Mouse (Mus musculus): ENCODE data around the gene Rrp7a.
A peak's percentile ranks its signal among the peaks of the same experiment; 100 is the strongest.
"Not testable (repeated sequence)": the region's sequence is repeated elsewhere in the genome, so short reads cannot be mapped to it uniquely, and the experiment has no call there.

Rrp7a gene

DNA sequence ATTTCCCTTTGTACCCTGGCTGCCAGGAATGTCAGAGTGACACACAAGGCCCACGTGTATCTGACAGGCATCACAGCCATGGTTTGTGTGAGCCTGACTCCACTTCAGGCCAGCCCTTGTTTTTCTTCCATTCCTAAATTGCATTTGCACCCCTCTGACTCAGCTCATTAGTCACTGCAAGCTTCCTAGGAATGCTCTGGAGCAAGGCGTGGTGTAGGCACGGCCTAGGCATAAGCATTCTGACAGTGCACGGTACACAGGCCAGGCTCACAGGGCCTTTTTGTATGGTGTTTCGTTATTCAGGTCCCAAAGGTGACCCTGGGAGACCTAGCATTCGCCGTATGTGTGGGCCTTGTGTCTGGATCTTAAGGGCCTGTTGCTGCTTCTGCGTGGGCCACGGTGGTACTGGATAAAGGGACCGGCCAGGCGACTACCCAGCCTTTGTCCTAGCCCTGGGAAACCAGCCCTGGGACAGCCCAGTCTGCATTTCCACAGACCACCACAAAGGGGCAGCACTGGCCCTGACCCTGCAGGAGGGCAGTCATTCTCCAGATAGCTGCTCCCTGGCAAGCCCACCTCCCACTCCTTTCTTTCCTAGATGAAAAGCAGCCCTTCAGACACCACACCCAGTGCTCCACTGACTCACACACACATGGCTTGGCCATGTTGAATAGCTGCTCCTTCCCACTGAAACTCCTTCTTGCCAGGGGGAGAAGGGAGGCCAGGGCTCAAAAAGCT is 34.5 kb upstream of the Rrp7a start:
- DNase-seq (ENCODE audit: low spot score), result peak; percentile 65

DNA sequence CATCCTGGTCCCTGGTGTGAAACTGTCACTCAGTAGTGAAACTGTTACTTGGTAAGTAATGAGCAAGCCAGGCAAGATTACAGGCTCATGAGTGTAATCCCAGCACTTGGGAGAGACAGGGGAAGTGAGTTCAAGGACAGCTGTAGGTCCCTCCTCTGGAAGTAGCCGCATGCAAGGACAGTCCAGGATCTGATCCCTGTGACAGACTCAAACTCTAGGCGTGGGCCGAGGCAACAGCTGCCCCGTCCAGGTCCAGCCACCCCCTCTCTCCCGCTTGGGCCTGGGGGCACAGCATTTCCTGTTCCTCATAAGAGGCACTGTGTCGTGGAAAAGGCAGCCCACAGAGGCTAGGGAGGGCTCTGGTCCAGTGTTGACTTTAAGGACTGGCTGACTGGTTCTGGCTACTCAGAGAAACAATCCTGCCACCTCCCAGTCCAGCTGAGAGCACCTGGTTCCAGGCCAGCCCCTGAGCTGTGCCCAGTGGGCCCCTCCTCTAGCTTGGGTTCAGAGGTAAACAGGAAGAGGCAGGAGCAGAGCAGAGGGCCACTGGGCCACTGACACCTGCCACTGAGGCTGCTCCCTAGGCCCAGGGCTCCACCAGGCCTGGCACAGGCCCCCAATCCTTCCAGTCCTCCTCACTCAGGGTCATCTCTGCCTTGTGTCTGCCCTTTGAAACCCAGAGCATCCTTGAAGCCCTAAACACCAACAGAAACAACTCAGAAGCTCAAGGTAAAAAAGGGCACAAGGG is 33.2 kb upstream of the Rrp7a start:
- no peak for DNase-seq (ENCODE audit: low spot score)

DNA sequence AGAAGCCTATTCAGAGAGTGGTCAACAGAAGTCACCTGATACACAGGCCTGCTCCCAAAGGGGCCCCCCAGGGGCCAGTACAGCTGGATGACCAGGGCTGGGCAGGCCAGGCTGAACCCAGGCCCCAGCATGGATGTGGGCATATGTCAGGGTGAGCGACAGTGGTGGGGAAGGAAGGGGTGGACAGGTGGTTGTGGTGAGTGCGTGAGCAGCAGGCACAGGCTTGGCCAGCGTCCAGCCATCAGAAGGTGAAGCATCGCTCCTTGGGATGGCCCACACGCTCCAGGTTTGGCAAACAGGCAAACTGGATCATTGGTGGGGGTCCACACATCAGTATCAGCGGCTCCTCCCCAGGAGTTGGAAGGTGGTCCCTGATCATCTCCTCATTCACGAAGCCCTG is 31.7 kb upstream of the Rrp7a start:
- DNase-seq (ENCODE audit: low spot score), result no peak

DNA sequence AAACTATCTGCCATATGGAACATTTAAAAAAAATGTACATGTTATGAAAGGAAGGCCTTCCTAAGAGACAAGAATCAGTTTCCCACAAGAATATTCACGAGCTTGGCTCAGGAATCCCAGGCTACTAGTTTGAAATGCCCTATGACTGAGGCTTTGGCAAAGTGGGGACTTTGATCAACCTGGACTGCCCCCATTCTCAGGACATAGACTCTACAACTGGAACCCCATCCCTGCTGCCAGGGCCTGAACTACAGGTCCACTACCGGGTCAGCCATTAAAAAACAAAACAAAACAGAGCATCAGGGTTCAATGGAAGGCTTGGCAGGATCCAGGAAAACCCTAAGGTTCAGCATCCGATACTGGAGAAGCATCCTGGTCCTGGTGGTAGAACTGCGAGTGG is 28.1 kb upstream of the Rrp7a start:
- no peak for DNase-seq (ENCODE audit: low spot score)

DNA sequence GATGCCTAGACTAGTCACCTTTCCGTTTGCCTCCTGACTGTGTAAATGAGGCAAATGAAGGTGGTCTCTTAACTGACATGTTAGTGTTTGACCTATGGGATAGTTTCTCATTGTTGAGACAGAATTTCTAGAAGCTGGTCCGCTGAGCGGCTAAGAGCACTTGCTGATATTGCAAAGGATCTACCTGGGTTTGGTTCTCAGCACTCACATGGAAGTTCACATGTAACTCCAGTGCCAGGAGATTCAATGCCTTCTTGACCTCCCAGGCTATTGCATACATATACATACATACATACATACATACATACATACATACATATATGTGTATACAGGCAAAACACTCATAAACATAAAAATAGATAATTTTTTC is 27.5 kb upstream of the Rrp7a start:
- no peak for DNase-seq (ENCODE audit: low spot score)

DNA sequence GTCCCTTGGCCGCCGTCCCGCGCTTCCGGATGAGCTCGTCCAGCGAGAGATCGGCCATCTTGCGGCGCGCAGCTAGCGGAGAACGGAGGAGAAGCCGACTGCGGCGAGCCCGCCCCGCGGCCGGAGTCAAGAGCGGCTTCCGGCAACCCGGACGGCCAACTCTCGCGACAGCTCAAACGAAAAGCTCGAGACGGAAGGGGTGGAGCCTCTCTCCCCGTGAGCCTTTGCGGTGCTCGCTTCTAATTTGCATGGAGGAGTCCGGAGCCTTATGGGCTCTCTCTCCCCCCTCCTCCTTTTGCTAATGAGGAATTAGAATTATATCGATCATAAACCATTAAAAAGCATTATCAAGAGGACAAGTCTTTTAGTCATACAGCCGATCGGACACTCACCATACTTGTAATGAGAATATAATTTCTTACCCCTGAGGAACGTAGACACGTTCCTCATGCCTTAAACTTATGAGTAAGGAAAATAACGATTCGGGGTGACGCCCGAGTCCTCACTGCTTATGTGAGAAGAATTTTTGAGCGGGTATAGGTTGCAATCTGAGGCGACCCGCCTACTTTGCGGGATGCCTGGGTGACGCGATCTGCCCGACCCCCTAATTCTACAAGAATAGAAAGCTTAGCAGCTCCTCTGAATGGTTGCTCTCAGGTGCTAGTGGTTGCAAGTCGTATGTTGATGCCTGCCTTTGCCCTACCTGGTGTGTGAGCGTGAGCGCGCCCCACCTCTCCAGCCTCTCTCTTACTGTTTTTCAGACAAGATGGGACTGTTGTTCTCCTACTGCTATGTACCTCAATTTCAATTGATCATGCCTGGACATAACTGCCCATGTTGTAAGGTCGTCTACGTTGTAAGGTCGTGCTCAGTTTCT is 26.8 kb upstream of the Rrp7a start, which contains the start of gene Poldip3:
Gene Poldip3 (minus strand): TSS at position 189 of the 877 bp plus-strand sequence.
- DNase-seq (ENCODE audit: low spot score), result peak; percentile 97

DNA sequence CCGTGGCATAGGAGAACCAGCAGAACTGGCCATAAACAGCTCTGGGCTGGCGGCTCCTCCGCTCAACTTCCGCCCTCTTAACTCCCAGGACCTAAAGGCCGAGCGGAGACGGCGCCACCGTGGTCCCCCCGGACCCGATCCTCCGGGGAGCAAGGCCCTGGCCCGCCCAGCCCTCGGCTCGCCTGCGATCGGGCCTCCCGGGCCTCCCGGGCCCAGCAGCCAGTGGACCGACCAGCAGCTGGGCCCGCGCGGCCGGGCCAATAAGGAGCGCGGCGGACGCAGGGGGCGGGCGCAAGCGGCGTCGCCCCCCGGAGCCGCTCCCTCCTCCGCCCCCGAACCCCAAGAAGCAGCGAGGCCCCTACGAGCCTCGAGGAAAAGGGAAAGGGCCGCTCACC is 26.2 kb upstream of the Rrp7a start:
- DNase-seq (ENCODE audit: low spot score), result no peak

DNA sequence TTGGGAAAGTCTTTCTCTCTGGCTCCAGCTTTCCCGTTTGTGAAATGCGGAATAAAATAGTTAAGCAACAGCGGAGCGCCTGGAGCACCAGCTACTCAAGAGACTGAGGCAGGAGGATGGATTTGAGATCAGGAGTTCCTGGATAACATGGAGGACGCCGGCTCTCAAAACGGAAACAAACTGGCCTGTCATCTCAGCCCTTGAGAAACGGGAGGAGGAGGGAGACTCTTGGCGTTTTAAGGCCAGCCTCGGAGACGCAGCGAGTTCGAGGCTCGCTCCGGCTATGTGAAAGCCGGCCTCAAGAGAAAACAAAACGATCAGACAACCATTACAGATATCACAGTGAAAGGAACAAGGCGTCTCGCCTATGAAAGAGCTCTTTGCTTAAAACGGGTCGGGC is 25.8 kb upstream of the Rrp7a start:
- DNase-seq (ENCODE audit: low spot score), result peak; percentile 51

DNA sequence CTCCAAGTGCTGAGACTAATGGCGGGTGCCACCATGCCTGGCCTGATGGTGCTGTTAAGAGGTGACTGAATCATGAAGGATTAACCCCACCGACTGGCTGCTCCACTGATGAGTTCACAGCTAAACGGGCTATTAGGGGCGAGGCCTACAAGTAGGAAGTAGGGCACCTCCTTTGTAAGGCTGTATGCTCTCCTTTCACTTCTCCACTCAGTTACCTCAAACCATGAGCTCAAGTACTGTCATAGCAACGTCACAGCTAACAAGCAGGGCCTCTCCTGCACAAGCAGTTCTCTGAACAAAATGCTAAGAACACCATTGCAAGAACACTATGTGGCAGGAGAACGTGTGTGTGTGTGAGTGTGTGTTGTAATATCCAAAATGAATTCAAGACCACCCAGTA is 22.9 kb upstream of the Rrp7a start:
- DNase-seq (ENCODE audit: low spot score), result no peak

DNA sequence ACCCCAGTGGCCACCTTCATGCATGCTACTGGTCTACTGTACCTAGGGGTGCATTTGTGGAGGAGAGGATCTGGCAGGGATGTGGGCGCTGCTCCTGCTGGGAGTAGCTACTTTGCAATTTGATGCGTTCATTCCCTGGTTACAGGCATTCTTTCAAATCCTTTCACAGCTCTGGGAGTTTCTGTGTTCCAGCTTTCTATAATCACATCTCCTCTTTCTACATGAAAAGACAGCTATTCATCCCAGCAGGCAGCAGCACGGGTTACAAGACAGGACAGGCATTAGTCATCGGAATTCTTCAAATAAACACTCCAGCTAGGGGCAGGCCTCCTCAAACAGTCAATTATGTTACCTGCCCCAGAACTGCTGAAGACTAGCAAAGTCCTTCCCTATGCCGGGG is 20.3 kb upstream of the Rrp7a start:
- no peak for DNase-seq (ENCODE audit: low spot score)

DNA sequence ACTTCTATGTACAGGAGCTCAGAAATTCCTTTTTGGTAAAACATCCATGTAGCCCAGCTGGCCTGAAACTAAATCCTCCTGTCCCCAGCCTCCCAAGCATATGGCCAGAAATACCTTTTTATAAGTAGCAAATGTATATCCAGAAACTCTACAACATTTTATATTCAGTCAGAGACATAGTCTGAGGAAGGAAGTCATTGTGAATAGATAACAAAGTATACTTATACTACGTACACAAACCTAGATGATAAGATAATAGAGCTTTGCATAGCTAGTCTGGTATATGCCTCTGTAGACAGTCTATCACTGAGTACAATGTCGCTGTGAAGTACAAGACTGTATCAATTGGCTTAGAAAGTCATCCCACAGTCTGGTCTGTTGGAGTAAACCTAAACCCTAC is 13.1 kb upstream of the Rrp7a start:
- DNase-seq (ENCODE audit: low spot score), result no peak

DNA sequence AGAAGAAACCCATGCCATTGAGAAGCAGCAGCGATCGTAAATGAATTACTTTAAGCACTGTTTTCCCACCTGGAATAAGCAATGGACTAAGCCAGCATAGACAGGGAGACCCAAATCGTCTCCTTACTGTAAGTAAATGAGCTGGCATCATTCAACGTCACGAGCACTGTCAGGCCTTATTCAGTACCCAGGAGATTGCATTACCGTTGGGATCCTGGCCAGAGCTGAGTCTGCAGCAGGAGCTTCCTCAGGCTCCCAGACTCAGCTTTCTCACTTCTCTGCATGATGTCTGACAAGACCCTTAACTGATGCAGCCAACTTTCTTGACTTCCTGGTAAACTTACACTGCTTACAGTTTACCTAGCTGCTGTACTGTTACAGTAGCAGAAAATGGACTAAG is 12.1 kb upstream of the Rrp7a start:
- no peak for DNase-seq (ENCODE audit: low spot score)

DNA sequence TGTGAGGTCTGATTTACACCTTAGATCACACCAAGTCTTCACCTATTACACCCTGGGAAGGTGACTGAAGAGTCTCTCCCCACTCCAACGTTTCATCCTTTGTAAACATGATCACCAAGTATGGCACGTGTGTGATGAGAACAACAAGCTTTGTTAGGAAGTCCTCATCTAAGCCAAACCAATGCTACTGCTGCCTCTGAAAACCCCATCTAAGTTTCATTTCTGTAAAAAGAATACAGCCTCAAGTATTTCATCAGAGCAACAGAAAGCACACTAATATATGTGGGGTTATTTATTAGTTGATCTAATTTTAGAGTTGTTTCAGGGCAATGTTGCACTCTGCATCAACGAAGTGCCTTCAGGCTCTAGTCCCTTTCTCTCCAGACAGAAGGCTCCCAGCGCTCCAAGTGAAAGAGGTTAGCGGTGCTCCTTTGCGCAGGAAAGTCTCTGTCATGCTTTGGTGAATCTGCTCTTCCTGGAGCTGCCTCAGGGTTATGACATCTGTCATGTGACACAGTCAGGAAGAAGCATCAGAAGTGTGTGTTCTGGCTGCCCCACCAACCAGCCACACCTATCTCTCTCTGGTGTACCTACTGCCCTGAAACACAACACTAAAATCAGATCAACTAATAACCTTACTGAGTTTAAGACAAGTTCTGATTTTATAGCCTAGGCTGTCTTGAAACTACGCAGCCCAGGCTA is 7.1 kb upstream of the Rrp7a start:
- DNase-seq (ENCODE audit: low spot score), result no peak

DNA sequence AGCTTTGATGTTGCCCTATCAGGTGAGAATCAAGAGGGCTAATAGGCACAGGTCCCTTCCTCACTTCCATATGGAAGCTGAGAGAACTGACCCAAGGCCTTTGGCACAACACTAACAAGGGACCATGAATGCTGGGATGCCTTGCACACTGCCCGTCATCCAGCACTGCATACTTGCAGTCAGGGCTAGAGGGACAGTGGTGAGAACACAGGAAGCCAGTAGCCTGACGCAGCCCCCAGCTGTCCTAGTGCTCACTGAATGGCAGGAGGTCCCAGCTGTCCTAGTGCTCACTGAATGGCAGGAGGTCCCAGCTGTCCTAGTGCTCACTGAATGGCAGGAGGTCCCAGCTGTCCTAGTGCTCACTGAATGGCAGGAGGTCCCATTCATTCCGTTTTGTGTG is 4.4 kb upstream of the Rrp7a start:
- not testable (repeated sequence) for DNase-seq (ENCODE audit: low spot score)

DNA sequence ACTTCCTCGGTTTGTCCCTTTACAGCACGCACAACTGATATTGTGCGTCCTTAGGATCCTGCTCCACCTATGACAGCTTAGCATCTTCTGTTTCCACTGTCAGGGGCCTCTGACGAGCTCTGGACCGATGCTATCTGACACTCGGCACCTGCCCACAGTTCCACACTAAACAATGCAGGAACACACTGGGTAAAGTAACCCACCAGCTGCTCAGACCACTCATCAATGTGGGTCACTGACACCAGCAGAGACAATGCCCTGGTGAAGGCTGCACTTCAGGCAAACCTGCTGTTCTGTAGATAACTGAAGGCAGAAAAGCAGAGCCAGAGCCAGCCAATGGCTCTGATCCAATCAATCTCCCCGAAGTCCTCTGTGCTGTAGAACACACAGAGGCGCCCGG is 4.0 kb upstream of the Rrp7a start:
- DNase-seq (ENCODE audit: low spot score), result no peak

DNA sequence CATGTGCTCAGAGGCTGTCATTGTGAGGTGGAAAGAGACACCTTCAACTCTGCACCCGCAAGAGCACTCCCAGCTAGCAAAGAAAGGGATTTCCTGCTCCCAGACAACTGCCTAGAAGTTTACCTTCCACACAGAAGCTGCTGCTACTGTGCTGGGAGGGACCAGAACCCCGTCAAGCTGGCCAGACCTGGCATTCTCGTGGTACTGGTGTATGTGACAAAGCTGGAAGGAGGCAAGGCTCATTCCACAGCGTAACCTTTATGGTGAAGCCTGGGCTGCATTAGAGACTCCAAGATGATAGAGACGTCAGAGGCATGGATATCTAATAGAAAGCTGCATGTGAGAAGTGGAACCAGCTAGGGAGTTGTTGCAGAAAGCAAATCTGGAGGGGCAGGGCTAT is 2.0 kb upstream of the Rrp7a start:
- DNase-seq (ENCODE audit: low spot score), result no peak

DNA sequence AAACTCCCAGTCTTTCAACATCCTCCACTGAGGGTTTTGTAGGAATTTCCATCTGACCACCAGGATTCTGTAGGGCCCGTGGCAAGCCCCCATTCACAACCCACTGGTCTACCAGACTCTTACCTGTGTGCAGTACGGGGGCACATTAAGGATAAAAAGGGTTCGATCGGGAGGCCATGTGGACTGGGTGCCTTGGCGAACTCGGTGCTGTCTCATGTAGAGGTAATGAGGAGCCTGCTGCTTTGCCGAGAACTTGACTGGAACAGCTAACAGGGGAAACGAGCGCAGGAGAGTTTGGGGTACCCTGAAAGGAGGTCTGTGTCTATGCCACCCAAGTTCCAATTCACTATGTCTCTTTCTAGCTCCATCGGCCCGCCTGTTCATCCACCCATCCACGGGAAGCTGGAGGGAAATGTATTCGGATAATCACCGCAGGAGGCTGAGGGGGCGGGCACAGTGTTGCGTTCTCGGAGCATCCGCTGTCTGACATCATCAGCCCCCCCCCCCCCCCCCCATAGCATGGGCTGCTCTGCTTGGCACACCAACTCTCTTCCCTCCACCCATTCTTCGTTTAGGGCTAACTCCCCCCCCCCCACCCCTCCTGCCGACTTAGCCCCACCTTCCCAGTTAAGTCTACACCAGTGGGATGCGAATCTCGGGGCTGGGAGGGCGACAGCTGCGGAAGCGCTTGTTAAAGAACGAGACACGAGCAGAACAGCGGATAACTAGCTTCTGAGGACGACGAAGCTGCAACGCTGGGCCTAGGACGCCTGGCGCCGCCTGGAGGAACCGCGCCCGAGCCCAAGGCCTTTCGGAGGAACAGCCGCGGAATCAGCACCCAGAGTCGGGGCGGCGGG is 664 bp downstream of the Rrp7a start:
- DNase-seq (ENCODE audit: low spot score), result peak; percentile 34

DNA sequence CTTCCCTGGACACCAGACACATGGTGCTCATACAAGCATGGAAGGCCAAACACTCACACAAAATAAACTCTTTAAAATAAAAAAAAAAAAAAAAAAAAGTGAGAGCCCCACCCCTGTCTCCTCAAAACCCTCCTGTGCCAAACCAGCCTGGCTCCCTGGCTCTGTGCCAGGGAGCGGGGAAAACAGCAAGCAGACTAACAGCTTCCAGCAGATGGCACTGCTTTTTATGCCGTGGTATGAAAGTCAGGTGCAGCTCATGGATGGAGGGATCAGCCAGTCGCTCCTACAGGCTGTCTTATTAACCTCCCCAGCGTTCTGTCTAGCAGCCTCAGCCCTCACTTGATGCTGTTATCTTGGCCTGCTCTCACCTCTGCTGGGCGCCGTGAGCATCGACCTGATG is 4.2 kb downstream of the Rrp7a start:
- DNase-seq (ENCODE audit: low spot score), result peak; percentile 74

DNA sequence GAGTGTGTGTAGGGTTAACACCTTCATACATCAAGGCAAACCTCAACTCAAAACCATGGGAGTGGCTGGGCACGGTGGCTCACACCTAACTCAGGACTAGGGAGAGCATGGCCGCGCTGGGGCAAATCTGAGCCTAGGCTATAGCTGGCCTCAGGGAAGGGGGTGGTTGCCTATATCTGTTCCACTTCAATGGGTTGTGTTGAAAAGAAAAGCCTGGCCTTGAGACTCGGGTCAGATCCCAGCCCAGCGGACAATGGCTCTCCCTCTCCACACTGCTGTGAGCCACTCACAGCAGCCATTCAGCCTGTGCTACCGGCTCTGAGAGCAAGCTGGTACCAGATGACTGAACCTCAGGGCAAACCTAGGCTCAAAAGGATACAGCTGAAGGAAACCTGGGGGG is 7.5 kb downstream of the Rrp7a start:
- no peak for DNase-seq (ENCODE audit: low spot score)

DNA sequence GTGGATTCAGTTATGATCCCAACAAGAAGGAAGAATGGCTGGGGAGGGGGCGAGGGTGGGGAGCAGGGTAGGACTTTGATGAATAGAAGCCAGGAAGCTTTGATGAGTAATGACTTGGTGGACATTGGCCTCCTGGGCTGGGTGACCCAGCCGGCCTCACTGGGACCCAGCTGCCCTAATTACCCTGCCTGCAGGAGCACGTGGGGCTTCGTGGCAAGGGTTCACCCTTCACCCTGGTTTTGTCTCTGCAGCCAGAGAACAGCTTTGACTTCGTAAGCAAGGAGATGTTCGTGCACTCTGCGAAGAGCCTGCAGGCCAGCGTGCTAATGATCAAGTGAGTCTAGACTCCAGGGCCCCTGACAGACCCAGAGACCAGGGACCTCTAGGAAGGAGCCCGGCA is 8.5 kb downstream of the Rrp7a start:
- no peak for DNase-seq (ENCODE audit: low spot score)

DNA sequence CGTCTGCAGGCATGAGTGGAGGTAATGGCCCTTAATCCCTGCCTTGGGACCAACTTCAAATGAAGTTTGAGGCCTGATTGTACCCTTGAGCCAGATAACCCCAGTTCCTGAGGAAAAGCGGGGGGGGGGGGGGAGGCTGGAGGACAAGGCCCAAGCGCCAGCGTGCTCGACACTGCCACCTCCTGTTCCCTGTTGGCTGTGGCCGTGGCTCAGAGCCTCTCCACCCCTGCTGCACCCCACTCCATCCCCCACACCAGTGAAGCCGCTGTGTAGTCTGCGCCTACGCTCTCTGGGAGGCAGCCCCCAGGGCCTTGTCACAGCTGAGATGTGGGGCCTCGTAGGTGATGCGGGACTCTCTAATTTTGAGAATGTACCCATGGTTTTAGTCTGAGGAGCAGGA is 9.7 kb downstream of the Rrp7a start:
- peak; percentile 61 for DNase-seq (ENCODE audit: low spot score)
